Mouse (Mus musculus): ENCODE measurements around the gene Hist2h3c2. TPM values are rescaled to one million over a fixed set of nuclear protein-coding genes. Genes with fewer than 3 reads are reported as not detected.
"Not testable (repeated sequence)": the region's sequence is repeated elsewhere in the genome, so short reads cannot be mapped to it uniquely, and the experiment has no call there.

The Hist2h3c2 gene
- polyA plus RNA-seq, 1 experiment from 2014 or later = 10.6 TPM

GRCm38 (mm10) chr3:96250890-96251289 is 12.0 kb upstream of the Hist2h3c2 start:
- peaks cover 16% of the 10 kb centered on the region for H3K4me1 ChIP-seq (ENCODE audit: control insufficient read depth, insufficient read depth, low read length)
- no peaks in the 10 kb centered on the region for H3K9me3 ChIP-seq (ENCODE audit: control insufficient read depth, low read length)
- H3K9ac ChIP-seq (ENCODE audit: low read length) = no peak overlapping the region
- H3K27ac ChIP-seq (replicated peaks; ENCODE audit: low read depth, low read length) = no peak overlapping the region
- H3K4me2 ChIP-seq (ENCODE audit: low read depth, severe bottlenecking) = no peak overlapping the region
- DNase-seq (ENCODE audit: low spot score) (peak; percentile 55), ATAC-seq (ENCODE audit: insufficient number of reproducible peaks, low FRiP score, low TSS enrichment, low read depth) (no peak)
- H3K4me3 ChIP-seq (ENCODE audit: low read depth, low read length) = no peak overlapping the region
- no peaks in the 10 kb centered on the region for H3K27me3 ChIP-seq (ENCODE audit: control insufficient read depth, insufficient read depth, low read length)
- no peaks in the 10 kb centered on the region for H3K36me3 ChIP-seq (ENCODE audit: control insufficient read depth, insufficient read depth, low read length)
- 17% methylated on average over 3 of the region's 3 CpGs for WGBS

DNA sequence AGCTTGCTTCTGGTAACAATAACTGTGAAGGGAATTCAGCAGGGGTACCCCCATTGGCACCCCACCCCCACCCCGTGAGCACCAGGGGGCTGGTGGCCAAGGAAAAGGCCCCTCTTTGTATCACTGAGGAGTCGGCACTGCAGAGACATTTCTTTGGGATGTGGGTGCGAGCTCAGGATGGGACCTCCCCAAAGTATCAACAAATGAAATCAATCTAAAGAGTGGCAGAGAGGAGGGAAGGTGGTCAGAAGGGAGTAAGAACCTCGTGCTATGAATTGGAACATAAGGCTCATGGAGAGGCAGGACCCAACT is 10.1 kb upstream of the Hist2h3c2 start:
- no peaks in the 10 kb centered on the region for H3K36me3 ChIP-seq (ENCODE audit: control insufficient read depth, insufficient read depth, low read length)
- peak overlapping the region; percentile 40; the same call in 1 of the 2 replicates for H3K4me2 ChIP-seq (ENCODE audit: low read depth, severe bottlenecking)
- peaks cover 18% of the 10 kb centered on the region for H3K4me1 ChIP-seq (ENCODE audit: control insufficient read depth, insufficient read depth, low read length)
- 42% methylated on average over 4 of the region's 4 CpGs for WGBS
- no peak for ATAC-seq (ENCODE audit: insufficient number of reproducible peaks, low FRiP score, low TSS enrichment, low read depth)
- H3K4me3 ChIP-seq (ENCODE audit: low read depth, low read length) = 0 out of 2 replicates have a peak overlapping the region, but pooled peaks have one; percentile 0
- no peaks in the 10 kb centered on the region for H3K27me3 ChIP-seq (ENCODE audit: control insufficient read depth, insufficient read depth, low read length)
- peak overlapping the region; percentile 18; the same call in 1 of the 2 replicates for H3K9ac ChIP-seq (ENCODE audit: low read length)
- no peak for DNase-seq (ENCODE audit: low spot score)
- peak overlapping the region; percentile 10; the same call in 1 of the 2 replicates for H3K27ac ChIP-seq (replicated peaks; ENCODE audit: low read depth, low read length)
- H3K9me3 ChIP-seq (ENCODE audit: control insufficient read depth, low read length) = no peaks in the 10 kb centered on the region

DNA sequence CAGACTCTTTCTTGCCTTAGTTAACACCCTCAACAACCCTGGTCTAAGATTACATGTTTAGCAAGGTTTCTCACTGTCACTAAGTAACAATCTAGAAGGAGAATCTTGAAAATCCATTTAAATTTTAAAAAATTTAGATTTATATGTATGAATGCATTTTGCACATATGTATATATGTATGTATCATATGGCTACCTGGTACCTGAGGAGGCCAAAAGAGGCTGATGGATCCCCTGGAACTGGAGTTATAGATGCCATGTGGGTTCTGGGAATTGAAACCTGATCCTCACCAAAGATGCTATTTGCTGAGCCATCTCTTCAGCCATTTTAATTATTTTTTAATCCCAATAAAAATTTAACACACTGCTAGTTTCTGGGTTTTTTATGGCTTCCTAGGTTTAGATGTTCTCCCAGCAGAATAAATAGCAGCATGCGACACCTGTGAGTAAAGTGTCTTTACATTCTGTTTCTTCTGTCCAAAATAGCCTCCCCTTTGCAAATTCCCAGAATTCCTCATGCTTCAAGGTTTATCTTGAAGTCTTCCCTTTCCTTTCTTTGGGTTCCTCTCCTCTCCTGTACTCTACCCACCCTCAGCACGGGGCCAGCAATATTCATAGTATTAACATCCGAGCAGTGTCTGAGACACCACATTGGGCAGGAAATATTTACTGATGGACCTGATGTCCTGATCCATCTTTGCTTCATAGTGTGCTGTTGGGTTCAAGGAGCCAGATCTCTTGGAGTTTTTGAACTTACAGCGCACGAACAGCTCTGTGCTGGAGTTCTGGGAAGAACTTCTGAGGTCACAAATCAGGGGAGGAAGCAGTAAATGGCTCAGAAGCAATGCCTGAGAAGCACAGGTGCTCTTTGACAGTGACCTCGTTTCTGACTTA is 9.5 kb upstream of the Hist2h3c2 start:
- Histone ChIP-seq H3K9ac (ENCODE audit: low read length) (peak overlapping the region; percentile 18; the same call in 1 of the 2 replicates), H3K4me2 (ENCODE audit: low read depth, severe bottlenecking) (peak overlapping the region; percentile 40; the same call in 1 of the 2 replicates), H3K36me3 (ENCODE audit: control insufficient read depth, insufficient read depth, low read length) (no peaks in the 10 kb centered on the region), H3K4me3 (ENCODE audit: low read depth, low read length) (peak overlapping the region; percentile 45), H3K4me1 (ENCODE audit: control insufficient read depth, insufficient read depth, low read length) (peaks cover 25% of the 10 kb centered on the region), H3K27ac (replicated peaks; ENCODE audit: low read depth, low read length) (peak overlapping the region; percentile 10; the same call in 1 of the 2 replicates), H3K9me3 (ENCODE audit: control insufficient read depth, low read length) (no peaks in the 10 kb centered on the region), H3K27me3 (ENCODE audit: control insufficient read depth, insufficient read depth, low read length) (no peaks in the 10 kb centered on the region)
- no peak for DNase-seq (ENCODE audit: low spot score)
- WGBS = 41% methylated on average over 6 of the region's 6 CpGs
- no peak for ATAC-seq (ENCODE audit: insufficient number of reproducible peaks, low FRiP score, low TSS enrichment, low read depth)

GRCm38 (mm10) chr3:96247356-96248140 is 8.6 kb upstream of the Hist2h3c2 start:
- peak; percentile 56 for DNase-seq (ENCODE audit: low spot score)
- Histone ChIP-seq H3K27ac (replicated peaks; ENCODE audit: low read depth, low read length) (peak overlapping the region; percentile 75), H3K4me2 (ENCODE audit: low read depth, severe bottlenecking) (peak overlapping the region; percentile 40), H3K27me3 (ENCODE audit: control insufficient read depth, insufficient read depth, low read length) (no peaks in the 10 kb centered on the region), H3K9ac (ENCODE audit: low read length) (peak overlapping the region; percentile 79), H3K4me1 (ENCODE audit: control insufficient read depth, insufficient read depth, low read length) (peaks cover 29% of the 10 kb centered on the region), H3K4me3 (ENCODE audit: low read depth, low read length) (peak overlapping the region; percentile 45), H3K36me3 (ENCODE audit: control insufficient read depth, insufficient read depth, low read length) (no peaks in the 10 kb centered on the region), H3K9me3 (ENCODE audit: control insufficient read depth, low read length) (no peaks in the 10 kb centered on the region)
- ATAC-seq (ENCODE audit: insufficient number of reproducible peaks, low FRiP score, low TSS enrichment, low read depth) = no peak
- 2% methylated on average over 11 of the region's 11 CpGs for WGBS

GRCm38 (mm10) chr3:96246427-96246856 is 7.5 kb upstream of the Hist2h3c2 start, which contains the start of gene Hist2h3c1:
Gene Hist2h3c1, plus strand, starts transcription at chr3:96246685.
- peak; percentile 92 for ATAC-seq (ENCODE audit: insufficient number of reproducible peaks, low FRiP score, low TSS enrichment, low read depth)
- Histone ChIP-seq H3K4me1 (ENCODE audit: control insufficient read depth, insufficient read depth, low read length) (peaks cover 29% of the 10 kb centered on the region), H3K9ac (ENCODE audit: low read length) (peak within 1 kb of the TSS; percentile 79)

DNA sequence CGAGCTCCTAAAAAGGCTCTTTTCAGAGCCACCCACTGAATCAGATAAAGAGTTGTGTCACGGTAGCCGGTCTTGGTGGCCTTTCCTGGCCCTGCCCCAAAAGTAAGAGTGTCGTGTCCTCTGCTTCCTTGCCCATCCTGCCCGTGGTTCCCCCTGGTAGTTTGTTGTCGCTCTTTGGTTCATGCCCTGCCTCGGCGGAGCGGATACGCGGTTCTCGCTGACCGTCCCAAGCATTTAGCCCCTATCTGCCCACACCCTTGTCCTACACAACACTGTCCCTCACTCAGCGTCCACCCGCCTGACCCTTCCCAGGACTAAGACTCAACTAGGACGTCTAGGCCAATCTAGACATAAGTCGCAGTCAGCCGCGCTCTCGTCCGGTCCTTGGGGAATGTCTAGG is 7.1 kb upstream of the Hist2h3c2 start:
- H3K4me2 ChIP-seq (ENCODE audit: low read depth, severe bottlenecking); ATAC-seq (ENCODE audit: insufficient number of reproducible peaks, low FRiP score, low TSS enrichment, low read depth); H3K9ac ChIP-seq (ENCODE audit: low read length); H3K9me3 ChIP-seq (ENCODE audit: control insufficient read depth, low read length); H3K27me3 ChIP-seq (ENCODE audit: control insufficient read depth, insufficient read depth, low read length); DNase-seq (ENCODE audit: low spot score); H3K36me3 ChIP-seq (ENCODE audit: control insufficient read depth, insufficient read depth, low read length): not testable (repeated sequence)
- 0 out of 2 replicates have a peak overlapping the region, but pooled peaks have one; percentile 14 for H3K4me3 ChIP-seq (ENCODE audit: low read depth, low read length)
- H3K27ac ChIP-seq (replicated peaks; ENCODE audit: low read depth, low read length) = peak overlapping the region; percentile 56; the same call in 1 of the 2 replicates
- H3K4me1 ChIP-seq (ENCODE audit: control insufficient read depth, insufficient read depth, low read length) = peaks cover 29% of the 10 kb centered on the region
- WGBS = 5% methylated on average over 10 of the region's 21 CpGs

More at GRCm38 (mm10) chr3:96246427-96246856, 7.5 kb upstream of the Hist2h3c2 start, which contains the start of gene Hist2h3c1:
- not testable (repeated sequence) for H3K27me3 ChIP-seq (ENCODE audit: control insufficient read depth, insufficient read depth, low read length); H3K9me3 ChIP-seq (ENCODE audit: control insufficient read depth, low read length); H3K36me3 ChIP-seq (ENCODE audit: control insufficient read depth, insufficient read depth, low read length); DNase-seq (ENCODE audit: low spot score)
- Histone ChIP-seq H3K4me3 (ENCODE audit: low read depth, low read length) (peak within 1 kb of the TSS; percentile 45), H3K27ac (replicated peaks; ENCODE audit: low read depth, low read length) (peak within 1 kb of the TSS; percentile 75), H3K4me2 (ENCODE audit: low read depth, severe bottlenecking) (peak within 1 kb of the TSS; percentile 40)
- WGBS = no CpG with 5 or more reads among the region's 47 CpGs

DNA sequence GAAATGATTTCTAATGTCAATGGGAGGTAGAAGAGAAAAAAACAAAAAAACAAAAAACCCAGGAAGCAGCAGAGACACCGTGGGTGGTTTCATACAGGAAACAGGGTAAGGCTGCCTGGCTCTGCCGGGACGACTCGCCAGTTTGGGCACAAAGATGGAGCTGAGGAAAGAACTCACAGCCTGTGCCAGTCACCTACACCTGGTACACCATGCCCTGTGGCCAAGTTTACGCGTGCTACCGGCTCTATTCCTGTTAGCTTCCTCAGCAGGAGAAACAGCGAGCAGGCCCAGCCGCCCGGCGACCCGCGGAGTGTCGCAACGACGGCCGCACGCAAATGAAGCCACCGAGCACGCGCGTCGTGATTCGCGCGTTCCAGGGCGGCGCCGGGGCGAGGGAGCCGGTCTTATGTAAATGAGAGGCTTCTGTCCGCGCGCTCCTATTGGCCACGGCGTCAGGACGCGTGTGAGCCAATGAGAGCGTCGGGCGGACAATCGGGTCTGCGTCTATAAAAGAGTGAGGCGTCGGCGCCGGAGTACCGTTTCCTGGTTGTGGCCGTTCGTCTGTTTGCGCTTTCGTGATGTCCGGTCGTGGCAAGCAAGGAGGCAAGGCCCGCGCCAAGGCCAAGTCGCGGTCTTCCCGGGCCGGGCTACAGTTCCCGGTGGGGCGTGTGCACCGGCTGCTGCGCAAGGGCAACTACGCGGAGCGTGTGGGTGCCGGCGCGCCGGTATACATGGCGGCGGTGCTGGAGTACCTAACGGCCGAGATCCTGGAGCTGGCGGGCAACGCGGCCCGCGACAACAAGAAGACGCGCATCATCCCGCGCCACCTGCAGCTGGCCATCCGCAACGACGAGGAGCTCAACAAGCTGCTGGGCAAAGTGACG is 6.3 kb upstream of the Hist2h3c2 start, which contains the start of gene Hist2h2aa1:
Hist2h2aa1 (plus strand) TSS at position 495 of the 884 bp plus-strand sequence.
- peak within 1 kb of the TSS; percentile 33 for H3K4me3 ChIP-seq (ENCODE audit: low read depth, low read length)
- peak within 1 kb of the TSS; percentile 98 for H3K27ac ChIP-seq (replicated peaks; ENCODE audit: low read depth, low read length)
- DNase-seq (ENCODE audit: low spot score) (peak; percentile 83), ATAC-seq (ENCODE audit: insufficient number of reproducible peaks, low FRiP score, low TSS enrichment, low read depth) (peak; percentile 89)
- not testable (repeated sequence) for H3K36me3 ChIP-seq (ENCODE audit: control insufficient read depth, insufficient read depth, low read length); H3K9me3 ChIP-seq (ENCODE audit: control insufficient read depth, low read length); H3K27me3 ChIP-seq (ENCODE audit: control insufficient read depth, insufficient read depth, low read length)
- H3K9ac ChIP-seq (ENCODE audit: low read length) = peak within 1 kb of the TSS; percentile 83
- peaks cover 23% of the 10 kb centered on the region for H3K4me1 ChIP-seq (ENCODE audit: control insufficient read depth, insufficient read depth, low read length)
- WGBS = under 1% methylated on average over 30 of the region's 88 CpGs
- peak within 1 kb of the TSS; percentile 68 for H3K4me2 ChIP-seq (ENCODE audit: low read depth, severe bottlenecking)
